Mouse (Mus musculus): ENCODE results near the gene Alad. TPM values are rescaled to one million over a fixed set of nuclear protein-coding genes. Genes with fewer than 3 reads are reported as not detected.

Gene Alad
- polyA plus RNA-seq, 1 experiment from 2014 or later, result 90.8 TPM

GRCm38 (mm10) chr4:62551966-62552365 lies 32.2 kb upstream of the Alad start:
- Histone ChIP-seq H3K27me3 (ENCODE audit: control insufficient read depth, insufficient read depth, low read length) (no peaks in the 10 kb centered on the region), H3K4me1 (ENCODE audit: control insufficient read depth, insufficient read depth, low read length) (no peaks in the 10 kb centered on the region), H3K4me3 (ENCODE audit: low read depth, low read length) (no peak overlapping the region), H3K4me2 (no peak overlapping the region), H3K9me3 (ENCODE audit: control insufficient read depth, low read length) (no peaks in the 10 kb centered on the region), H3K27ac (ENCODE audit: low read depth, low read length) (no peak overlapping the region), H3K36me3 (ENCODE audit: control insufficient read depth, insufficient read depth, low read length) (no peaks in the 10 kb centered on the region), H3K9ac (ENCODE audit: low read length) (no peak overlapping the region)
- DNase-seq (ENCODE audit: low spot score, missing footprints) (no peak), ATAC-seq (ENCODE audit: low FRiP score) (no peak)
- 91% methylated on average over 7 of the region's 7 CpGs for WGBS

GRCm38 (mm10) chr4:62544801-62545200 lies 25.1 kb upstream of the Alad start:
- ATAC-seq (ENCODE audit: low FRiP score), result no peak

GRCm38 (mm10) chr4:62543782-62544181 lies 24.1 kb upstream of the Alad start:
- no peak overlapping the region for H3K4me2 ChIP-seq
- no peaks in the 10 kb centered on the region for H3K9me3 ChIP-seq (ENCODE audit: control insufficient read depth, low read length)
- no peaks in the 10 kb centered on the region for H3K36me3 ChIP-seq (ENCODE audit: control insufficient read depth, insufficient read depth, low read length)
- ATAC-seq (ENCODE audit: low FRiP score), result no peak
- no peak overlapping the region for H3K27ac ChIP-seq (ENCODE audit: low read depth, low read length)
- DNase-seq (ENCODE audit: low spot score, missing footprints), result no peak
- H3K4me3 ChIP-seq (ENCODE audit: low read depth, low read length), result no peak overlapping the region
- H3K9ac ChIP-seq (ENCODE audit: low read length), result no peak overlapping the region
- H3K27me3 ChIP-seq (ENCODE audit: control insufficient read depth, insufficient read depth, low read length), result no peaks in the 10 kb centered on the region
- 89% methylated on average over 6 of the region's 6 CpGs for WGBS
- no peaks in the 10 kb centered on the region for H3K4me1 ChIP-seq (ENCODE audit: control insufficient read depth, insufficient read depth, low read length)

More at GRCm38 (mm10) chr4:62544801-62545200, 25.1 kb upstream of the Alad start:
- Histone ChIP-seq H3K27ac (ENCODE audit: low read depth, low read length) (no peak overlapping the region), H3K9ac (ENCODE audit: low read length) (no peak overlapping the region), H3K9me3 (ENCODE audit: control insufficient read depth, low read length) (no peaks in the 10 kb centered on the region), H3K4me3 (ENCODE audit: low read depth, low read length) (no peak overlapping the region), H3K4me1 (ENCODE audit: control insufficient read depth, insufficient read depth, low read length) (no peaks in the 10 kb centered on the region), H3K36me3 (ENCODE audit: control insufficient read depth, insufficient read depth, low read length) (no peaks in the 10 kb centered on the region), H3K27me3 (ENCODE audit: control insufficient read depth, insufficient read depth, low read length) (no peaks in the 10 kb centered on the region), H3K4me2 (no peak overlapping the region)
- DNase-seq (ENCODE audit: low spot score, missing footprints), result no peak

GRCm38 (mm10) chr4:62541802-62542201 lies 22.1 kb upstream of the Alad start:
- H3K27me3 ChIP-seq (ENCODE audit: control insufficient read depth, insufficient read depth, low read length), result no peaks in the 10 kb centered on the region
- no peak for ATAC-seq (ENCODE audit: low FRiP score)
- H3K36me3 ChIP-seq (ENCODE audit: control insufficient read depth, insufficient read depth, low read length), result no peaks in the 10 kb centered on the region
- no peak for DNase-seq (ENCODE audit: low spot score, missing footprints)
- no peaks in the 10 kb centered on the region for H3K4me1 ChIP-seq (ENCODE audit: control insufficient read depth, insufficient read depth, low read length)
- H3K27ac ChIP-seq (ENCODE audit: low read depth, low read length), result no peak overlapping the region
- H3K9ac ChIP-seq (ENCODE audit: low read length), result no peak overlapping the region
- no peak overlapping the region for H3K4me3 ChIP-seq (ENCODE audit: low read depth, low read length)
- H3K4me2 ChIP-seq, result no peak overlapping the region
- WGBS, result 79% methylated on average over 3 of the region's 3 CpGs
- no peaks in the 10 kb centered on the region for H3K9me3 ChIP-seq (ENCODE audit: control insufficient read depth, low read length)

- Histone ChIP-seq H3K4me2 (no peak overlapping the region), H3K27ac (ENCODE audit: low read depth, low read length) (no peak overlapping the region), H3K4me3 (ENCODE audit: low read depth, low read length) (no peak overlapping the region), H3K9ac (ENCODE audit: low read length) (no peak overlapping the region), H3K27me3 (ENCODE audit: control insufficient read depth, insufficient read depth, low read length) (no peaks in the 10 kb centered on the region), H3K36me3 (ENCODE audit: control insufficient read depth, insufficient read depth, low read length) (no peaks in the 10 kb centered on the region), H3K9me3 (ENCODE audit: control insufficient read depth, low read length) (no peaks in the 10 kb centered on the region), H3K4me1 (ENCODE audit: control insufficient read depth, insufficient read depth, low read length) (no peaks in the 10 kb centered on the region)
- no peak for ATAC-seq (ENCODE audit: low FRiP score)
- 85% methylated on average over 6 of the region's 6 CpGs for WGBS
- DNase-seq (ENCODE audit: low spot score, missing footprints), result no peak
These were observed 14.0 kb upstream of the Alad start for GRCm38 (mm10) chr4:62533729-62534128.

- no peaks in the 10 kb centered on the region for H3K9me3 ChIP-seq (ENCODE audit: control insufficient read depth, low read length)
- no peak for DNase-seq (ENCODE audit: low spot score, missing footprints)
- no peak overlapping the region for H3K27ac ChIP-seq (ENCODE audit: low read depth, low read length)
- H3K27me3 ChIP-seq (ENCODE audit: control insufficient read depth, insufficient read depth, low read length), result no peaks in the 10 kb centered on the region
- no peak for ATAC-seq (ENCODE audit: low FRiP score)
- H3K4me1 ChIP-seq (ENCODE audit: control insufficient read depth, insufficient read depth, low read length), result peaks cover 8% of the 10 kb centered on the region
- H3K4me2 ChIP-seq, result no peak overlapping the region
- H3K36me3 ChIP-seq (ENCODE audit: control insufficient read depth, insufficient read depth, low read length), result no peaks in the 10 kb centered on the region
- H3K9ac ChIP-seq (ENCODE audit: low read length), result no peak overlapping the region
- 88% methylated on average over 4 of the region's 4 CpGs for WGBS
- no peak overlapping the region for H3K4me3 ChIP-seq (ENCODE audit: low read depth, low read length)
These were observed 7.9 kb upstream of the Alad start for GRCm38 (mm10) chr4:62527655-62528054.

GRCm38 (mm10) chr4:62526256-62526655 lies 6.5 kb upstream of the Alad start:
- H3K27me3 ChIP-seq (ENCODE audit: control insufficient read depth, insufficient read depth, low read length), result no peaks in the 10 kb centered on the region
- no peak overlapping the region for H3K4me2 ChIP-seq
- no peak for ATAC-seq (ENCODE audit: low FRiP score)
- no peaks in the 10 kb centered on the region for H3K9me3 ChIP-seq (ENCODE audit: control insufficient read depth, low read length)
- WGBS, result 63% methylated on average over 2 of the region's 2 CpGs
- H3K27ac ChIP-seq (ENCODE audit: low read depth, low read length), result no peak overlapping the region
- no peaks in the 10 kb centered on the region for H3K36me3 ChIP-seq (ENCODE audit: control insufficient read depth, insufficient read depth, low read length)
- peaks cover 8% of the 10 kb centered on the region for H3K4me1 ChIP-seq (ENCODE audit: control insufficient read depth, insufficient read depth, low read length)
- no peak for DNase-seq (ENCODE audit: low spot score, missing footprints)
- no peak overlapping the region for H3K4me3 ChIP-seq (ENCODE audit: low read depth, low read length)
- H3K9ac ChIP-seq (ENCODE audit: low read length), result no peak overlapping the region

GRCm38 (mm10) chr4:62525489-62525811 lies 5.7 kb upstream of the Alad start:
- peaks cover 11% of the 10 kb centered on the region for H3K4me1 ChIP-seq (ENCODE audit: control insufficient read depth, insufficient read depth, low read length)
- H3K9me3 ChIP-seq (ENCODE audit: control insufficient read depth, low read length), result no peaks in the 10 kb centered on the region
- no peak for ATAC-seq (ENCODE audit: low FRiP score)
- peak overlapping the region; percentile 74 for H3K4me2 ChIP-seq
- peak overlapping the region; percentile 70 for H3K4me3 ChIP-seq (ENCODE audit: low read depth, low read length)
- H3K27ac ChIP-seq (ENCODE audit: low read depth, low read length), result no peak overlapping the region
- WGBS, result 0% methylated on average over 10 of the region's 10 CpGs
- peak overlapping the region; percentile 30; the same call in 1 of the 2 replicates for H3K9ac ChIP-seq (ENCODE audit: low read length)
- H3K27me3 ChIP-seq (ENCODE audit: control insufficient read depth, insufficient read depth, low read length), result no peaks in the 10 kb centered on the region
- no peaks in the 10 kb centered on the region for H3K36me3 ChIP-seq (ENCODE audit: control insufficient read depth, insufficient read depth, low read length)
- no peak for DNase-seq (ENCODE audit: low spot score, missing footprints)

GRCm38 (mm10) chr4:62524651-62525488 lies 5.2 kb upstream of the Alad start, which contains the start of the genes Pole3 and 4933430I17Rik:
Gene Pole3 (minus strand): TSS chr4:62525068.
Gene 4933430I17Rik (plus strand): TSS chr4:62525369.
- WGBS, result under 1% methylated on average over 59 of the region's 59 CpGs

More at GRCm38 (mm10) chr4:62524651-62525488, 5.2 kb upstream of the Alad start, which contains the start of the genes Pole3 and 4933430I17Rik:
- Histone ChIP-seq H3K9ac (ENCODE audit: low read length) (peak within 1 kb of the TSS; percentile 84), H3K36me3 (ENCODE audit: control insufficient read depth, insufficient read depth, low read length) (no peaks in the 10 kb centered on the region), H3K4me3 (ENCODE audit: low read depth, low read length) (peak within 1 kb of the TSS; percentile 70), H3K4me2 (peak within 1 kb of the TSS; percentile 74), H3K9me3 (ENCODE audit: control insufficient read depth, low read length) (no peaks in the 10 kb centered on the region), H3K4me1 (ENCODE audit: control insufficient read depth, insufficient read depth, low read length) (peaks cover 12% of the 10 kb centered on the region), H3K27ac (ENCODE audit: low read depth, low read length) (peak within 1 kb of the TSS; percentile 89), H3K27me3 (ENCODE audit: control insufficient read depth, insufficient read depth, low read length) (no peaks in the 10 kb centered on the region)
- peak; percentile 99 for DNase-seq (ENCODE audit: low spot score, missing footprints)
- peak; percentile 98 for ATAC-seq (ENCODE audit: low FRiP score)

All from midbrain, embryonic 11.5 days (tissue).